ENCODE assay signal across 22 mouse cellular contexts in the genomic region with DNA sequence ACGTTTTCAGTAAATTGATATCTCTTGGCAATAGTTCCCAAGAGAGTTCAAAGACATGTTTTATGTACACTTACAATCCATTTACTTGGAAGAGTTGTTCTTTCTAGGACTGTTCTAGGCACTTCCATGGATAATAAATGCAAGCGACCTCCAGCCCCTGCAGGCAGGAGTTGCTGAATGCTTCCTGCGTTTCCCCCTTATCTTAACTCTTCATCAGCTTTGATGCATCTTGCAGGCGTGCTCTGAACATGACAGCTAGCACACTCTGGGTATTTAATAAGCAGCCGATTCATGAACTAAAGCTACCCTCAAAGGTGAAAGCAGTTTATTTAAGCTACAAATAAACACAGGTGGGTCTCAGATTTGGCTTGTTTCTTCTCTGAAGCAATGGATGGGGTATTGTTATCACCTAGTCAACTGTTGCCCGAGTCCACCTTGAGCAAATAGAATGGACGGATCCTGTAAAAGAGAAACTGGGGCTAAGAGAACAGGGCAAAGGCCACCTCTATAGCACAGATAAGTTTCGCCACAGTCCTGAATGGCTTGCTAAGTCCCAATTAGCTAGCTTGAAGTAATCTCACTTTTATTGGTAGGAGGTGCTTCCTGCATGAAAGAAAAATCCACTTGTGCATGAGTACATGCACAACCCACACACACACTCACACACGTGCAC. TPM values are rescaled to one million over a fixed set of nuclear protein-coding genes. Genes with fewer than 3 reads are reported as not detected.
A peak's percentile ranks its signal among the peaks of the same experiment; 100 is the strongest.
DNase-seq lines count a peak whose midpoint lies in the region; ATAC-seq and TF ChIP-seq lines count a peak whose summit lies in the region.
"Had no signal": no experiment of that assay in that cellular context is flagged by ENCODE, and none has a peak within 500 bp of the region (broad histone marks: within the 10 kb centered on the region; RNA-seq: fewer than 3 reads in every experiment).

No protein-coding gene starts in this region.

- peak; percentile 34 for DNase-seq in thymus, postnatal 14 days
- no peak for DNase-seq in thymus, adult 18-20 months
- DNase-seq in left cerebral cortex, postnatal 36 days (ENCODE audit: low spot score in 2 of 2): no peak
- DNase-seq in heart, postnatal 14 days: no peak
- DNase-seq: adrenal gland, postnatal 25 days; cerebellum, adult 11-12 months; cerebellum, postnatal 36 days; gastrocnemius, postnatal 10 days; heart, adult 11 months; kidney, adult 2 months; kidney, postnatal 10 days; layer of hippocampus, postnatal 36 days; left cerebral cortex, postnatal 4 days had no signal

- WGBS in small intestine, adult 2 months: 22% methylated on average over 9 of the region's 9 CpGs
- WGBS in forebrain, embryonic 15.5 days: 76% methylated on average over 9 of the region's 9 CpGs

- H3K27ac ChIP-seq in small intestine, adult 2 months (ENCODE audit: insufficient read depth, low read depth, low read length): peak overlapping the region; percentile 94
- H3K27ac ChIP-seq in forebrain, embryonic 15.5 days (replicated peaks): no peak overlapping the region
- H3K27ac ChIP-seq: forebrain, embryonic 12.5 days; hindbrain, embryonic 14.5 days; midbrain, embryonic 13.5 days had no signal

- H3K9me3 ChIP-seq in forebrain, embryonic 15.5 days: no peaks in the 10 kb centered on the region
- H3K9me3 ChIP-seq: forebrain, embryonic 12.5 days; midbrain, embryonic 13.5 days had no signal

- H3K4me2 ChIP-seq in forebrain, embryonic 15.5 days (replicated peaks): no peak overlapping the region
- H3K4me2 ChIP-seq: forebrain, embryonic 12.5 days; heart, embryonic 12.5 days; hindbrain, embryonic 14.5 days; midbrain, embryonic 13.5 days had no signal

- no peaks in the 10 kb centered on the region for H3K36me3 ChIP-seq in small intestine, adult 2 months (ENCODE audit: control insufficient read depth, insufficient read depth, low read length)
- H3K36me3 ChIP-seq in forebrain, embryonic 15.5 days: no peaks in the 10 kb centered on the region
- H3K36me3 ChIP-seq: forebrain, embryonic 12.5 days; heart, embryonic 12.5 days; midbrain, embryonic 13.5 days had no signal

- H3K9ac ChIP-seq in forebrain, embryonic 15.5 days (replicated peaks): no peak overlapping the region
- H3K9ac ChIP-seq: forebrain, embryonic 12.5 days; heart, embryonic 12.5 days; hindbrain, embryonic 14.5 days; midbrain, embryonic 13.5 days had no signal

- peak; percentile 20; the same call in 1 of the 2 replicates for TF ChIP-seq CTCF in small intestine, adult 2 months (IDR thresholded peaks at IDR 0.05; ENCODE audit: extremely low read depth, insufficient read length, insufficient replicate concordance, low read depth, low read length)

- intact Hi-C loops in left cerebral cortex, postnatal 36 days (cut with DNase I): no loop called here
- intact Hi-C loops in heart, postnatal 14 days (cut with DNase I): no loop called here

- TF ChIP-seq POLR2A in small intestine, adult 2 months (IDR thresholded peaks at IDR 0.05; ENCODE audit: low read depth, low read length): no peak

- H3K4me3 ChIP-seq in small intestine, adult 2 months (ENCODE audit: low read depth, low read length): no peak overlapping the region
- no peak overlapping the region for H3K4me3 ChIP-seq in forebrain, embryonic 15.5 days
- H3K4me3 ChIP-seq: forebrain, embryonic 12.5 days; heart, embryonic 12.5 days; midbrain, embryonic 13.5 days had no signal

- H3K27me3 ChIP-seq in small intestine, adult 2 months (ENCODE audit: control insufficient read depth, insufficient read depth, low read length): no peaks in the 10 kb centered on the region
- no peaks in the 10 kb centered on the region for H3K27me3 ChIP-seq in forebrain, embryonic 15.5 days

- peaks cover 42% of the 10 kb centered on the region for H3K4me1 ChIP-seq in small intestine, adult 2 months (ENCODE audit: control insufficient read depth, insufficient read depth, insufficient read length, low read length)
- no peaks in the 10 kb centered on the region for H3K4me1 ChIP-seq in forebrain, embryonic 15.5 days

- peak; percentile 51 for ATAC-seq in inflammation-experienced regulatory T-cells, adult 6 months
- no peak for ATAC-seq in forebrain, embryonic 15.5 days (replicated peaks)
- ATAC-seq: lung, postnatal 0 days; midbrain, embryonic 13.5 days had no signal

RNA-seq across cellular contexts. Expression of a gene that starts 7.5 kb away (rescaled TPM):
- polyA plus RNA-seq in inflammation-experienced regulatory T-cells, adult 6 months (2017; shearing (Covaris generic)): 10 to 100 TPM; 14.7 to 24.6 (median 20.5) TPM
- 48.7 and 124 TPM in 2 replicates for polyA plus RNA-seq in small intestine, adult 2 months (2012; rRNA removed)
- 1 to 10 TPM; 5.2 to 5.5 TPM for total RNA-seq in left cerebral cortex, postnatal 36 days (2021)
- 1 to 10 TPM; 3.9 to 4.3 TPM for total RNA-seq in heart, postnatal 14 days (2021)
- polyA plus RNA-seq in forebrain, embryonic 15.5 days (2015; fragmentation: Nextera tagmentation; extraction: Ambion mirVana): 4.0 and 4.8 TPM in 2 replicates
- polyA plus RNA-seq: C2C12 had no signal
